Mouse (Mus musculus) left cerebral cortex, adult 2 months (tissue): ENCODE measurements around the gene Exoc3l. TPM values are rescaled to one million over a fixed set of nuclear protein-coding genes. Genes with fewer than 3 reads are reported as not detected.

Source experiments
- DNase-seq, 2 experiments: peaks; one replicate each; pipeline ENCODE4 v3.0.0; 2021 to 2022; ENCODE audit warnings: low spot score in 2 of 2, mixed read lengths in 1 of 2; ENCODE audit errors: extremely low spot score in 1 of 2
- H3K27ac ChIP-seq: fragments of 200-600 bp; 2 replicates; pipeline ENCODE4 v1.8.1; 2022
- H3K4me3 ChIP-seq: fragments of 200-600 bp; 2 replicates; pipeline ENCODE4 v1.8.1; 2022
- CTCF ChIP-seq: fragments of 200-600 bp; IDR thresholded peaks from 2 replicates; pipeline ENCODE4 v1.8.1; 2022; ENCODE audit warnings: antibody characterized with exemption, mild to moderate bottlenecking, moderate library complexity
- intact Hi-C: fragments of 180-260 bp; cut with DNase I; formaldehyde crosslinking; loops from one replicate; pipeline ENCODE4 v1.15.1; 2025
- total RNA-seq, 2 experiments: library from RNA; stranded (reverse); gene quantifications; 2 replicates each; pipeline ENCODE4 v1.2.3; 2021

Gene Exoc3l
- total RNA-seq, 2 experiments from 2014 or later, result 1.1 to 2.2 TPM

DNA sequence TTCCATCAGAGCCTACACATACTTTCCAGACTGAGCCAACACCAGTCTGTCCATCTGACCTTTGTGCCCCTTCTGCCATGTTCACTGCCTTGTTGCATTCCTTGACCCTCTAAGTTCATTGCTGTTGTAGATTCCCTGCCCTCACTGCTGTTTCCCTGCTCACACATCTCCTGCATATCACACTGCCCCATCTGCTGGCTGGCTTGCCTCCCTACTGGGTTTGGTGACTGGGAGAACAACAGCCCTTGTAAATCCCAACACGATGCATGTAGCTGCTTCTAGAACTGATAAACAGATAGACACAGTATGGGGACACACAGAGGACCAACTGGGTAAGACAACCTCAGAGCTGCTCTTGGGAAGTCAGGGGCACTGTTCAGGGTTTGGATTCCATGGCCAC, 15.8 kb upstream of the Exoc3l start:
- Histone ChIP-seq H3K4me3 (no peak overlapping the region), H3K27ac (no peak overlapping the region)
- intact Hi-C loops, result no loop called here
- DNase-seq, result no peak
- no peak for TF ChIP-seq CTCF

DNA sequence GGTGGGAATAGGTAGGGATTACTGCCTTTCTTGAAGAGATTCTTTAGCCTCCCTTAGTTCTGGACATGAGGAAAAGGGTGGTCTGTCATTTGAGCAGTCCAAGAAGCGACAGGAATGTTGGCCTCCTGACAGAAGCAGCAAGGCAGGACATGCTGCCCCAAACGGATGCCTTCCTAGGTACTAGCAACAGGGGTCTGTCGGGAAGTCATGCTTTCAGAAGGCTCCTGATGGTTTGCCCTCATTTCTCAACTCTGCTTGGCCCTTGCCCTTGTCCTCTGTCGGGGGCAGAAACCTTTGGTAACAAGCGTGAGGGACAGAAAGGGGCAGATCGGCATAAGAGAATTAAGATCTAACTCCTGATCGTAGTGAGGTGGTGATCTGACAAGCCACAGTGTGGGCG, 14.2 kb upstream of the Exoc3l start:
- Histone ChIP-seq H3K27ac (no peak overlapping the region), H3K4me3 (no peak overlapping the region)
- intact Hi-C loops, result no loop called here
- no peak for TF ChIP-seq CTCF
- no peak for DNase-seq

DNA sequence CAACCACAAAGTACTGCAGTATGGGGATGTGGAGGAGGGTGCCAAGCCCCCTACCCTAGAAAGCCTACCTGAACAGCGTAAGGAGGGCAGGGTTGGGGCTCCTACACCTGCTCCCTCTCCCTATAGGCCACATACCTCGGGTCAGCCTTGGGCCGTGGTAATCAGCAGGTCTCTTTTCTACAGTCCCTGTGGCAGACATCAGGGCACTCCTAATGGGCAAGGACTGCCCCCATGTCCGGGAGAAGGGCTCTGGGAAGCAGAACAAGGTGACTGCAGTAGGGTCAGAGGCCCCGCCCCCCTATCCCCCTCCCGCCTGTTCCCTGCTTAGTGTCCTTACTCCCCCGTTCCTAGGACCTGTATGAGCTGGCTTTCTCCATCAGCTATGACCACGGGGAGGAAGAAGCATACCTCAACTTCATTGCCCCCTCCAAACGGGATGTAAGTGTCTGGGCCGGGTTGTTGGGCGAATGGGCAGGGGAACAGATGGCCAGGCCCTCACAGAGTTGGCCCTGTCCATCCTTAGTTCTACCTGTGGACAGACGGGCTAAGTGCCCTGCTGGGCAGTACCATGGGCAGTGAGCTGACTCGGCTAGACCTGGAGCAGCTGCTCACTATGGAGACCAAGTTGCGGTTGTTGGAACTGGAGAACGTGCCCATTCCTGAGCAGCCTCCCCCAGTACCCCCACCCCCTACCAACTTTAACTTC, 13.4 kb upstream of the Exoc3l start:
- intact Hi-C loops, result no loop called here
- Histone ChIP-seq H3K4me3 (no peak overlapping the region), H3K27ac (no peak overlapping the region)
- no peak for DNase-seq
- TF ChIP-seq CTCF, result no peak

GRCm38 (mm10) chr8:105308428-105308827, 12.5 kb upstream of the Exoc3l start:
- no peak overlapping the region for H3K27ac ChIP-seq
- TF ChIP-seq CTCF, result no peak
- intact Hi-C loops, result no loop called here
- no peak overlapping the region for H3K4me3 ChIP-seq
- no peak for DNase-seq

DNA sequence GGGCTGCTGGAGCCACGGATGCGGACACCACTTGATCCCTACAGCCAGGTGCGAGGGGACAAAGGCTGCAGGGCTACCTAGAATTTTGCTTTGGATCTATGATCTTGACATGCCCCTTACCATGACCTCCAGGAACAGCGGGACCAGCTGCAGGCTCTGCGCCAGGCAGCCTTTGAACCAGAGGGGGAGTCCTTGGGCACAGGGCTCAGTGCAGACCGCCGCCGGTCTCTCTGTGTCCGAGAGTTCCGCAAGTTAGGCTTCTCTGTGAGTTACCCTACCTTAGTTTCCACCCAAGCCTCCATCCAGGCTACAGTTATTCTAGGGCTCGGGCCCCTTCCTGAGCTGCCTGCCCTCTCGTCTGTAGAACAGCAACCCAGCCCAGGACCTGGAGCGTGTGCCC, 11.8 kb upstream of the Exoc3l start:
- H3K4me3 ChIP-seq, result no peak overlapping the region
- intact Hi-C loops, result no loop called here
- H3K27ac ChIP-seq, result no peak overlapping the region
- no peak for DNase-seq
- no peak for TF ChIP-seq CTCF

- peak overlapping the region; percentile 73 for H3K27ac ChIP-seq
- DNase-seq, result no peak
- H3K4me3 ChIP-seq, result peak overlapping the region; percentile 35
- peak; percentile 33 for TF ChIP-seq CTCF
- intact Hi-C loops, result no loop called here
Observed at GRCm38 (mm10) chr8:105306146-105306691, 10.3 kb upstream of the Exoc3l start.

GRCm38 (mm10) chr8:105305211-105306145, 9.6 kb upstream of the Exoc3l start, which contains the start of gene Elmo3:
Elmo3 (plus strand) TSS chr8:105305601.
- DNase-seq, result peak; percentile 55 to 61
- H3K4me3 ChIP-seq, result peak within 1 kb of the TSS; percentile 35
- intact Hi-C loops, result no loop called here
- H3K27ac ChIP-seq, result peak within 1 kb of the TSS; percentile 73
- no peak for TF ChIP-seq CTCF

DNA sequence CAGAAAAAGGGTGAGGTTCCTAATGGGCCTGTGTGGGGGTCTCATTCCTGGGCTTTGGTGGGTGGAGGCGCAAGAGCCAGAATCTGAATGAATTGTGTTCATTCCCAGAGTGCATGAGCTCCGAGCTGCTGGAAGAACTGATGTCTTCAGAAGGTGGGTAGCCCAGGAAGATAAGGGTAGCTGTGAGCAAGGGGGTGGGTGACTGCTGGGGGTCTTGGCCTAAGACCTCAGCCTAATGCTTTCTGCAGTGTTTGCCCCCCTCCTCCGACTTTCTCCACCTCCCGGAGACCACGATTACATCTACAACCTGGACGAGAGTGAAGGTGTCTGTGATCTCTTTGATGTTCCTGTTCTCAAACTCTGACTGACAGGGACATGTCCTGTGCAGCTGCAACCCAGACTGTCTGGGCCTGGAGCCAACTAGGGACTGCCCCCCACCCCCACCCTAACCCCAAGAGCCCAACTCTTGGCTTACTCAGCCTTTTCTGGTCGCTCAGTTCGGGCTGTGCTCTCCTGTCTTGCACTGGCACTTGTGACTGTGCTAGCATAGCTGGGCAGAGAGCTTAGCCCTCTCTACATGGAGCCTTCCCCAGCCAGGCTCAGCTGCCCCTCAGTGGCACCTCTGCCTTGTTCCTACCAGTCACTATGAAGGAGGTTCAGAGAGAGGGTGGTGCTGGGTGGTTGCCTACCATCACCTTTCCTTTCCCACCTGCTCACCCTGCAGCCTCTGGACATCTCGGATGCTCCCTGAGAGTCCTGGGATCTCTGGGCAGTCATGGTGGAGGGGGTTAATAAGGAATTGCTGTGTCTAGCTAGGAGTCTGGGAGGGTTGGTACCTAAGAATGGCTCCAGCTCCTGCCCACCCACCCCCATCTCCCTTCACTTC, 8.7 kb upstream of the Exoc3l start:
- no peak for DNase-seq
- no peak for TF ChIP-seq CTCF
- intact Hi-C loops, result no loop called here
- H3K27ac ChIP-seq, result peak overlapping the region; percentile 32
- H3K4me3 ChIP-seq, result no peak overlapping the region

DNA sequence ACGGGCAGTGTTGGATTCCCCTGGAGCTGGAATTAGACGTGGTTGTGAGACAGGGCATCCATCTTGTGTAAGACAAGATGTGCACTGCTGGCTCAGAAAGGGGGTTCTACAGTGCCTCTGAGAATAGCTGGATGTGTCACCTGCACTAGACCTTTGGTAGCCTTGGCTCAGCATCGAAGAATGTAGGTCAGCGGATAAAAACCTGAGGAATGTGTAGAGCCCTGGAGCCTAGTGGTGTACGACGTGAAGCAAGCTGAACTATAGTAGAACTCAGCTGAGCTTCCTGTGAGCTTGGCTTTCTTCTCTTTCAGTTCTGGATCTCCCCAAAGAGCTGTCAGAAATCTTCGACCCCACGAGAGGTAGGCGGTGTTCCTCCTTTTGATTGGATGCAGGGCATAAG, 8.0 kb upstream of the Exoc3l start:
- intact Hi-C loops, result no loop called here
- no peak for DNase-seq
- Histone ChIP-seq H3K4me3 (no peak overlapping the region), H3K27ac (peak overlapping the region; percentile 32)
- no peak for TF ChIP-seq CTCF

- DNase-seq, result no peak
- no peak for TF ChIP-seq CTCF
- H3K4me3 ChIP-seq, result no peak overlapping the region
- intact Hi-C loops, result no loop called here
- no peak overlapping the region; the same call in 1 of the 2 replicates for H3K27ac ChIP-seq
Observed at GRCm38 (mm10) chr8:105303396-105303795, 7.5 kb upstream of the Exoc3l start.

GRCm38 (mm10) chr8:105299962-105300361, 4.1 kb upstream of the Exoc3l start:
- TF ChIP-seq CTCF, result no peak
- Histone ChIP-seq H3K27ac (no peak overlapping the region), H3K4me3 (no peak overlapping the region)
- intact Hi-C loops, result no loop called here
- DNase-seq, result no peak
